Mouse (Mus musculus): ENCODE results near the gene Cog2. TPM values are rescaled to one million over a fixed set of nuclear protein-coding genes. Genes with fewer than 3 reads are reported as not detected.

Gene Cog2
- polyA plus RNA-seq (2015; fragmentation: Nextera tagmentation; extraction: Ambion mirVana), result 35.5 and 37.6 TPM in 2 replicates

- WGBS, result 10% methylated on average over 50 of the region's 50 CpGs
Measured at GRCm38 (mm10) chr8:124520249-124521080, at the start of gene Cog2. Gene Cog2, plus strand, starts transcription at chr8:124520767.

DNA sequence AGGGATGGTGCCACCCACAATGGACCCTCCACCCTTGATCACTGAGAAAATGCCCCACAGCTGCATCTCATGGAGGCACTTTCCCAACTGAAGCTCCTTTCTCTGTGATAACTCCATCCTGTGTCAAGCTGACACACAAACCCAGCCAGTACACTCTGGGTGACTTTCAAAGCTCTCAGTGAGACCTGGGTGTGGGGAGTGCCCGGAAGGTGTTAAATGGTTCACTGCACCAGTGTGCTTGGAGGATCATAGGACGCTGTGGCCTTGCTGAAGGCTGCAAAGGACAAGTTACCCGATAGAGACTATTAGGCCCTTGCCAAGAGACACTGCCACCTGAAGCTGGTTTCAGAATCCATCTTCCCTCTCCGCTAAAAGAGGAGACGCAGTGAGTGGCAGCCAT is 44.9 kb upstream of the Cog2 start:
- Histone ChIP-seq H3K36me3 (ENCODE audit: control insufficient read depth, insufficient read depth, low read length) (no peaks in the 10 kb centered on the region), H3K4me2 (ENCODE audit: low read depth, low read length) (no peak overlapping the region), H3K27me3 (replicated peaks; ENCODE audit: control insufficient read depth, insufficient read depth, low read length) (no peaks in the 10 kb centered on the region), H3K27ac (ENCODE audit: low read length) (no peak overlapping the region), H3K9ac (ENCODE audit: low read depth, low read length) (no peak overlapping the region), H3K4me3 (ENCODE audit: low read length) (no peak overlapping the region), H3K4me1 (ENCODE audit: control insufficient read depth, insufficient read depth, low read length) (no peaks in the 10 kb centered on the region), H3K9me3 (ENCODE audit: control insufficient read depth, low read length) (no peaks in the 10 kb centered on the region)
- ATAC-seq, result no peak
- 78% methylated on average over 5 of the region's 5 CpGs for WGBS

More at GRCm38 (mm10) chr8:124520249-124521080, at the start of gene Cog2:
- Histone ChIP-seq H3K4me1 (ENCODE audit: control insufficient read depth, insufficient read depth, low read length) (peaks cover 12% of the 10 kb centered on the region), H3K27me3 (replicated peaks; ENCODE audit: control insufficient read depth, insufficient read depth, low read length) (no peaks in the 10 kb centered on the region), H3K4me2 (ENCODE audit: low read depth, low read length) (peak within 1 kb of the TSS; percentile 64), H3K4me3 (ENCODE audit: low read length) (peak within 1 kb of the TSS; percentile 96), H3K9ac (ENCODE audit: low read depth, low read length) (peak within 1 kb of the TSS; percentile 87), H3K36me3 (ENCODE audit: control insufficient read depth, insufficient read depth, low read length) (no peaks in the 10 kb centered on the region), H3K27ac (ENCODE audit: low read length) (no peak within 1 kb of the TSS), H3K9me3 (ENCODE audit: control insufficient read depth, low read length) (no peaks in the 10 kb centered on the region)
- peak; percentile 100 for ATAC-seq

GRCm38 (mm10) chr8:124476701-124477100 is 43.9 kb upstream of the Cog2 start:
- H3K27ac ChIP-seq (ENCODE audit: low read length), result no peak overlapping the region
- H3K9me3 ChIP-seq (ENCODE audit: control insufficient read depth, low read length), result no peaks in the 10 kb centered on the region
- no peak overlapping the region for H3K4me3 ChIP-seq (ENCODE audit: low read length)
- H3K9ac ChIP-seq (ENCODE audit: low read depth, low read length), result no peak overlapping the region
- H3K36me3 ChIP-seq (ENCODE audit: control insufficient read depth, insufficient read depth, low read length), result no peaks in the 10 kb centered on the region
- no peak for ATAC-seq
- H3K4me1 ChIP-seq (ENCODE audit: control insufficient read depth, insufficient read depth, low read length), result no peaks in the 10 kb centered on the region
- H3K4me2 ChIP-seq (ENCODE audit: low read depth, low read length), result no peak overlapping the region
- H3K27me3 ChIP-seq (replicated peaks; ENCODE audit: control insufficient read depth, insufficient read depth, low read length), result no peaks in the 10 kb centered on the region
- whole genome bisulfite sequencing, result 64% methylated on average over 9 of the region's 9 CpGs

DNA sequence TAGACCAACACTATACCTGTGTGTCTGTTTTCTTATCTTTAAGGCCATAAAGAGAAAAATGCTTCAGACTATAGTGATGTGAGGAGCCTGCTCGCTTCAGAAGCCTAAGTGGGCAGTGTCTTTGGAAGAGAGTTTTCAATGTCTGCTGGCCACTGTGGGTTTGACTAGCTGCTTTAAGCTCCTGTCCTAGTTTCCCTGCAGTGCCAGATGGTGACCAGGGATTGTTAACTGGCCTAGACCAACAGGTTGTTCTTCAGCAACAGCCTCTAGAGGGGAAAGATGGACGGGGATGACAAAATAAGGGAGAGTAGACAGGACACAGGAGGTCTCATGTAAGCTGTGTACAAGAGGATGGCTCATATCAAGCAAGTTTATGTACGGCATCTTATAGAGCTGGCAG is 41.3 kb upstream of the Cog2 start:
- Histone ChIP-seq H3K27ac (ENCODE audit: low read length) (no peak overlapping the region), H3K9ac (ENCODE audit: low read depth, low read length) (no peak overlapping the region), H3K36me3 (ENCODE audit: control insufficient read depth, insufficient read depth, low read length) (no peaks in the 10 kb centered on the region), H3K4me1 (ENCODE audit: control insufficient read depth, insufficient read depth, low read length) (no peaks in the 10 kb centered on the region), H3K4me3 (ENCODE audit: low read length) (no peak overlapping the region), H3K27me3 (replicated peaks; ENCODE audit: control insufficient read depth, insufficient read depth, low read length) (no peaks in the 10 kb centered on the region), H3K9me3 (ENCODE audit: control insufficient read depth, low read length) (no peaks in the 10 kb centered on the region), H3K4me2 (ENCODE audit: low read depth, low read length) (no peak overlapping the region)
- 76% methylated on average over 3 of the region's 3 CpGs for WGBS
- ATAC-seq, result no peak

DNA sequence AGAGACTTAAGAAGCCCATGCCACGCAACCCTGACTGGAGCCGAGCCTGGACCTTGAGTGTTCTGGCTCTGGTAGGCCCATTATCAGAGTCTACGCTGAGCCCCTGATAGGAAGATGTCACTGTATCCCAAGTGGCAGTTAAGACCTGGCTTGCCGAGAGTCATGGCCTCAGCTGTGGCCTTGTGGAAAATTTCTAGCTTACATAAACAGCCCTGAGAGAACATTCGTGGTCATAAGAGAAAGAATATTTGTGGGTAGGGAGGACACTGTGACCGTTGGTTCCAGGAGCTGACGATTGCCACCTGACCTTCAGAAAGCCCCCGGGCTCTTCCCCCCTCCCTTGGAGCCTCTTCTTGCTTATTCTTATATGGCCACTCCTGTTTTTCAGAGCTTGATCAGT is 40.2 kb upstream of the Cog2 start:
- H3K27me3 ChIP-seq (replicated peaks; ENCODE audit: control insufficient read depth, insufficient read depth, low read length), result no peaks in the 10 kb centered on the region
- H3K9me3 ChIP-seq (ENCODE audit: control insufficient read depth, low read length), result no peaks in the 10 kb centered on the region
- H3K36me3 ChIP-seq (ENCODE audit: control insufficient read depth, insufficient read depth, low read length), result no peaks in the 10 kb centered on the region
- no peak overlapping the region for H3K27ac ChIP-seq (ENCODE audit: low read length)
- no peaks in the 10 kb centered on the region for H3K4me1 ChIP-seq (ENCODE audit: control insufficient read depth, insufficient read depth, low read length)
- no peak overlapping the region for H3K9ac ChIP-seq (ENCODE audit: low read depth, low read length)
- H3K4me2 ChIP-seq (ENCODE audit: low read depth, low read length), result no peak overlapping the region
- 79% methylated on average over 8 of the region's 8 CpGs for WGBS
- ATAC-seq, result no peak
- H3K4me3 ChIP-seq (ENCODE audit: low read length), result no peak overlapping the region

- H3K9ac ChIP-seq (ENCODE audit: low read depth, low read length), result no peak overlapping the region
Measured at GRCm38 (mm10) chr8:124482790-124483189, 37.8 kb upstream of the Cog2 start.

GRCm38 (mm10) chr8:124483356-124484115 is 37.0 kb upstream of the Cog2 start:
- no peaks in the 10 kb centered on the region for H3K9me3 ChIP-seq (ENCODE audit: control insufficient read depth, low read length)
- H3K27ac ChIP-seq (ENCODE audit: low read length), result no peak overlapping the region
- no peak overlapping the region for H3K9ac ChIP-seq (ENCODE audit: low read depth, low read length)
- H3K4me1 ChIP-seq (ENCODE audit: control insufficient read depth, insufficient read depth, low read length), result no peaks in the 10 kb centered on the region
- H3K27me3 ChIP-seq (replicated peaks; ENCODE audit: control insufficient read depth, insufficient read depth, low read length), result 0 out of 2 replicates have a peak, but pooled peaks cover 2% of the 10 kb centered on the region
- no peak overlapping the region for H3K4me2 ChIP-seq (ENCODE audit: low read depth, low read length)
- no peaks in the 10 kb centered on the region for H3K36me3 ChIP-seq (ENCODE audit: control insufficient read depth, insufficient read depth, low read length)
- 70% methylated on average over 7 of the region's 7 CpGs for WGBS
- no peak for ATAC-seq
- no peak overlapping the region for H3K4me3 ChIP-seq (ENCODE audit: low read length)

More at GRCm38 (mm10) chr8:124482790-124483189, 37.8 kb upstream of the Cog2 start:
- Histone ChIP-seq H3K4me2 (ENCODE audit: low read depth, low read length) (no peak overlapping the region), H3K4me1 (ENCODE audit: control insufficient read depth, insufficient read depth, low read length) (no peaks in the 10 kb centered on the region), H3K4me3 (ENCODE audit: low read length) (no peak overlapping the region), H3K27me3 (replicated peaks; ENCODE audit: control insufficient read depth, insufficient read depth, low read length) (0 out of 2 replicates have a peak, but pooled peaks cover 2% of the 10 kb centered on the region), H3K9me3 (ENCODE audit: control insufficient read depth, low read length) (no peaks in the 10 kb centered on the region), H3K27ac (ENCODE audit: low read length) (no peak overlapping the region), H3K36me3 (ENCODE audit: control insufficient read depth, insufficient read depth, low read length) (no peaks in the 10 kb centered on the region)
- WGBS, result 90% methylated on average over 2 of the region's 2 CpGs
- ATAC-seq, result no peak

DNA sequence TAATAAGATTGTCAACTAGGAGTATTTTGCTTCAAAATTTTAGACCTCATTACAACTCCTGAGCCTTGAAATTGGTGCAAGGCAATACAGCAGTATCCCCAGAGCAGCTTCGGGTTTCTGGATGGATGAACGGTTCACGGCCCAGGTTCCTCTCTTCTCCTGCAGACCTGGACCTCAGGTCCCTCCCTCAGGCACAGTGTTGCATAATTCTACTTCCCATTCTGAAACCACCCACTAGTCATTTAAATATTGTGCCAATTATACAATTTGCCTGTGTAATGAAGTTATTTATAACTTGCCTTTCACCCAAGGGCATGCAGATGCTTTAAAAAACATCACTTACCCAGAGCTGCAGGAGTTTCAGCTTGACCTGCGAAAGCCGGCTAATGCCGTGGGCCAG is 31.3 kb upstream of the Cog2 start:
- Histone ChIP-seq H3K9ac (ENCODE audit: low read depth, low read length) (no peak overlapping the region), H3K4me3 (ENCODE audit: low read length) (no peak overlapping the region), H3K9me3 (ENCODE audit: control insufficient read depth, low read length) (no peaks in the 10 kb centered on the region), H3K36me3 (ENCODE audit: control insufficient read depth, insufficient read depth, low read length) (no peaks in the 10 kb centered on the region), H3K4me1 (ENCODE audit: control insufficient read depth, insufficient read depth, low read length) (no peaks in the 10 kb centered on the region), H3K27me3 (replicated peaks; ENCODE audit: control insufficient read depth, insufficient read depth, low read length) (0 out of 2 replicates have a peak, but pooled peaks cover 2% of the 10 kb centered on the region), H3K4me2 (ENCODE audit: low read depth, low read length) (no peak overlapping the region), H3K27ac (ENCODE audit: low read length) (no peak overlapping the region)
- no peak for ATAC-seq
- 91% methylated on average over 6 of the region's 6 CpGs for WGBS

- Histone ChIP-seq H3K9me3 (ENCODE audit: control insufficient read depth, low read length) (no peaks in the 10 kb centered on the region), H3K4me3 (ENCODE audit: low read length) (no peak overlapping the region), H3K36me3 (ENCODE audit: control insufficient read depth, insufficient read depth, low read length) (no peaks in the 10 kb centered on the region), H3K27ac (ENCODE audit: low read length) (no peak overlapping the region), H3K9ac (ENCODE audit: low read depth, low read length) (no peak overlapping the region), H3K4me1 (ENCODE audit: control insufficient read depth, insufficient read depth, low read length) (no peaks in the 10 kb centered on the region), H3K4me2 (ENCODE audit: low read depth, low read length) (no peak overlapping the region), H3K27me3 (replicated peaks; ENCODE audit: control insufficient read depth, insufficient read depth, low read length) (0 out of 2 replicates have a peak, but pooled peaks cover 2% of the 10 kb centered on the region)
- ATAC-seq, result no peak
- 86% methylated on average over 6 of the region's 6 CpGs for whole genome bisulfite sequencing
Measured at GRCm38 (mm10) chr8:124489786-124490185, 30.8 kb upstream of the Cog2 start.

Data from intestine, embryonic 16.5 days (tissue).